Mouse (Mus musculus): ENCODE results near the gene Kif13a.
A peak's percentile ranks its signal among the peaks of the same experiment; 100 is the strongest.

Kif13a gene

GRCm38 (mm10) chr13:46929719-46930658 lies at the start of gene Kif13a:
TSS of gene Kif13a (minus strand) at chr13:46929867.
- peak; percentile 92 for DNase-seq

- no peak for DNase-seq
Measured at GRCm38 (mm10) chr13:46976532-46976931, 46.9 kb upstream of the Kif13a start.

GRCm38 (mm10) chr13:46975930-46976329 lies 46.3 kb upstream of the Kif13a start:
- DNase-seq, result no peak

GRCm38 (mm10) chr13:46975031-46975551 lies 45.4 kb upstream of the Kif13a start:
- no peak for DNase-seq

GRCm38 (mm10) chr13:46970286-46970945 lies 40.7 kb upstream of the Kif13a start:
- peak; percentile 18 for DNase-seq

GRCm38 (mm10) chr13:46968626-46969025 lies 39.0 kb upstream of the Kif13a start:
- no peak for DNase-seq

- no peak for DNase-seq
Measured at GRCm38 (mm10) chr13:46967308-46967707, 37.6 kb upstream of the Kif13a start.

- no peak for DNase-seq
Measured at GRCm38 (mm10) chr13:46960878-46961474, 31.3 kb upstream of the Kif13a start.

- no peak for DNase-seq
Measured at GRCm38 (mm10) chr13:46959139-46959538, 29.5 kb upstream of the Kif13a start.

GRCm38 (mm10) chr13:46951212-46951611 lies 21.5 kb upstream of the Kif13a start:
- DNase-seq, result no peak

GRCm38 (mm10) chr13:46949741-46950140 lies 20.1 kb upstream of the Kif13a start:
- DNase-seq, result no peak

- DNase-seq, result no peak
Measured at GRCm38 (mm10) chr13:46948027-46948426, 18.4 kb upstream of the Kif13a start.

GRCm38 (mm10) chr13:46946041-46946440 lies 16.4 kb upstream of the Kif13a start:
- no peak for DNase-seq

GRCm38 (mm10) chr13:46945256-46945655 lies 15.6 kb upstream of the Kif13a start:
- DNase-seq, result no peak

- no peak for DNase-seq
Measured at GRCm38 (mm10) chr13:46943294-46943693, 13.6 kb upstream of the Kif13a start.

- DNase-seq, result no peak
Measured at GRCm38 (mm10) chr13:46934116-46934515, 4.4 kb upstream of the Kif13a start.

GRCm38 (mm10) chr13:46932846-46933245 lies 3.2 kb upstream of the Kif13a start:
- no peak for DNase-seq

- DNase-seq, result no peak
Measured at GRCm38 (mm10) chr13:46932049-46932448, 2.4 kb upstream of the Kif13a start.

GRCm38 (mm10) chr13:46930659-46931046 lies 986 bp upstream of the Kif13a start:
- peak; percentile 10 for DNase-seq

- peak; percentile 68 for DNase-seq
Measured at GRCm38 (mm10) chr13:46928961-46929691, 541 bp downstream of the Kif13a start.

- DNase-seq, result no peak
Measured at GRCm38 (mm10) chr13:46928404-46928803, 1.3 kb downstream of the Kif13a start.

- DNase-seq, result no peak
Measured at GRCm38 (mm10) chr13:46925671-46926070, 4.0 kb downstream of the Kif13a start.

- peak; percentile 36 for DNase-seq
Measured at GRCm38 (mm10) chr13:46921559-46921958, 8.1 kb downstream of the Kif13a start.

All from kidney, adult 18-20 months (tissue).